Mouse (Mus musculus) ES-E14 (cell line): Measurements from ENCODE around the gene Ado. TPM values are rescaled to one million over a fixed set of nuclear protein-coding genes. Genes with fewer than 3 reads are reported as not detected.

Experiments used
- DNase-seq: peaks from one replicate; pipeline ENCODE4 v3.0.0-alpha.2; 2013; ENCODE audit warnings: low read depth, low spot score
- H3K27ac ChIP-seq: 2 replicates; pipeline ENCODE4 v1.5.1; 2012; ENCODE audit warnings: low read depth, mild to moderate bottlenecking, low read length, moderate library complexity, mixed read lengths; ENCODE audit not compliant: poor library complexity, insufficient read depth, severe bottlenecking
- H3K36me3 ChIP-seq: 2 replicates; pipeline ENCODE4 v1.6.1; 2012; ENCODE audit warnings: mild to moderate bottlenecking, low read length, moderate library complexity, mixed read lengths; ENCODE audit not compliant: control insufficient read depth, poor library complexity, insufficient read depth, severe bottlenecking
- H3K4me1 ChIP-seq, 2 experiments: fragments of 150-350 bp in 1 of 2; sonication (generic) in 1 of 2; 2 replicates each; pipeline ENCODE4 v1.6.1; 2012; ENCODE audit warnings: low read length in 2 of 2, mild to moderate bottlenecking in 1 of 2, mixed read lengths in 1 of 2; ENCODE audit not compliant: control insufficient read depth in 2 of 2, insufficient read depth in 2 of 2, poor library complexity in 1 of 2
- H3K4me3 ChIP-seq, 2 experiments: fragments of 150-350 bp in 1 of 2; sonication (generic) in 1 of 2; 2 replicates each; pipeline ENCODE4 v1.5.1; 2012; ENCODE audit warnings: low read length in 2 of 2, low read depth in 1 of 2, mild to moderate bottlenecking in 1 of 2, mixed read lengths in 1 of 2; ENCODE audit not compliant: insufficient read depth in 1 of 2, poor library complexity in 1 of 2, severe bottlenecking in 1 of 2
- H3K9ac ChIP-seq: 2 replicates; pipeline ENCODE4 v1.6.1; 2012; ENCODE audit warnings: low read depth, mild to moderate bottlenecking, low read length, mixed read lengths; ENCODE audit not compliant: poor library complexity, insufficient read depth, severe bottlenecking
- H3K9me3 ChIP-seq: fragments of 150-350 bp; sonication (generic); 2 replicates; pipeline ENCODE4 v1.6.1; 2012; ENCODE audit warnings: low read depth, mild to moderate bottlenecking, low read length; ENCODE audit not compliant: control insufficient read depth, insufficient read depth
- CHD2 ChIP-seq: IDR thresholded peaks from 2 replicates; pipeline ENCODE4 v1.6.1; 2014; ENCODE audit warnings: mild to moderate bottlenecking, low read depth, low read length, inconsistent platforms
- HCFC1 ChIP-seq: IDR thresholded peaks from 2 replicates; pipeline ENCODE4 v1.6.1; 2012; ENCODE audit warnings: low read length, inconsistent platforms, borderline replicate concordance; ENCODE audit not compliant: insufficient read depth
- MAFK ChIP-seq: IDR thresholded peaks from 2 replicates; pipeline ENCODE4 v1.6.1; 2014; ENCODE audit warnings: mild to moderate bottlenecking, low read depth, low read length, inconsistent platforms; ENCODE audit not compliant: insufficient read depth
- ZC3H11A ChIP-seq: IDR thresholded peaks from 2 replicates; pipeline ENCODE4 v1.6.1; 2012; ENCODE audit warnings: low read depth, mild to moderate bottlenecking, inconsistent platforms, low read length, borderline replicate concordance
- ZNF384 ChIP-seq: IDR thresholded peaks from 2 replicates; pipeline ENCODE4 v1.6.1; 2012; ENCODE audit warnings: low read depth, low read length, inconsistent platforms
- in situ Hi-C, 2 experiments: fragments of 600-800 bp; cut with MboI; formaldehyde crosslinking; loops; one replicate each; pipeline ENCODE4 v1.15.1; 2025; ENCODE audit warnings: low sequenced_read_pairs in 2 of 2, inconsistent platforms in 1 of 2; ENCODE audit not compliant: unreplicated experiment in 2 of 2
- total RNA-seq: library from RNA; depleted of rRNA; stranded (reverse); fragments of 300-350 nt; gene quantifications from 2 replicates; pipeline ENCODE4 v1.2.3, GENCODE M21; 2012

Gene Ado
- total RNA-seq, 1 experiment, result 19.8 TPM

DNA sequence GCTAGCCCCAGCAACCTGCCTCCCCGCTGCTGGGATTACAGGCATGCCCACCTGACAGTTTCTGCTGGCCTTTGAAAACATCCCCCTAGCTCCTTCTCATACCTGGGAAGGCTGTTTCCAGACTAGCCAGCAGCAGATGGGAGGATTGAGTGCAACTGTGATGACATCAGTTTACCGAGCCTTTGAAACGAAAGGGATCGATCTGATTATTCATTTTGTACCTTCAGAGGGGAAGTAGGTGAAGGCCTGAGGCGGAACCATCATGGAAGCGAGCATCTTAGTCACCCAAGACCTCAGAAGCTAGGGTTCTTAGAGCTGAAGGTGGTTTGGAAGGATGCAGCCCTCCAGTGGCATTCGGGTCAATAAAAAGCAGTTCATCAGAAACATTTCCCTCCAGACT is 15.8 kb upstream of the Ado start:
- no peaks in the 10 kb centered on the region for H3K36me3 ChIP-seq
- no peaks in the 10 kb centered on the region for H3K4me1 ChIP-seq
- no peaks in the 10 kb centered on the region for H3K9me3 ChIP-seq
- H3K27ac ChIP-seq, result no peak overlapping the region
- H3K9ac ChIP-seq, result no peak overlapping the region
- in situ Hi-C loops, result no loop called here
- DNase-seq, result no peak
- TF ChIP-seq ZC3H11A (no peak), MAFK (no peak)
- H3K4me3 ChIP-seq, result no peak overlapping the region

DNA sequence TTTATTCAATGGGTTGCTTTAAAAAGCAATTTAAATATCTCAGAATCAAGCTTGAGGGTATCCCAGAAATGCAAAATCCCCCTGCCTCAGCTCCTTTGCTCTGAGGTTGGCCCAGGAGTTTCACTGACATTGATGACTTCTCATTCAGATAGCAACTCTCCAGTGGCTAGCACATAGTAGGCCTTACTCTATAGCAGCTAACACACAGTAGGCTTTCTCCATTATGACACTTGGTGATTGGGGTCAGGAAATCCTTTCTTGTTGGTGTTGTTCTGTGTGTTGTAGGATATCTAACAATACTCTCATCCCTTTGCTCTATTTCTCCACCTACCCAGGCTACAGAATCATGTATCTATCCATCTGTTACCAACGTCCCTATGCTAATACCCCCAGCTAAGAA is 12.4 kb upstream of the Ado start:
- no peak for TF ChIP-seq MAFK
- TF ChIP-seq ZNF384, result no peak
- TF ChIP-seq HCFC1, result no peak
- TF ChIP-seq CHD2, result no peak
- no peak for TF ChIP-seq ZC3H11A
- in situ Hi-C loops, result no loop called here
- H3K36me3 ChIP-seq, result no peaks in the 10 kb centered on the region

DNA sequence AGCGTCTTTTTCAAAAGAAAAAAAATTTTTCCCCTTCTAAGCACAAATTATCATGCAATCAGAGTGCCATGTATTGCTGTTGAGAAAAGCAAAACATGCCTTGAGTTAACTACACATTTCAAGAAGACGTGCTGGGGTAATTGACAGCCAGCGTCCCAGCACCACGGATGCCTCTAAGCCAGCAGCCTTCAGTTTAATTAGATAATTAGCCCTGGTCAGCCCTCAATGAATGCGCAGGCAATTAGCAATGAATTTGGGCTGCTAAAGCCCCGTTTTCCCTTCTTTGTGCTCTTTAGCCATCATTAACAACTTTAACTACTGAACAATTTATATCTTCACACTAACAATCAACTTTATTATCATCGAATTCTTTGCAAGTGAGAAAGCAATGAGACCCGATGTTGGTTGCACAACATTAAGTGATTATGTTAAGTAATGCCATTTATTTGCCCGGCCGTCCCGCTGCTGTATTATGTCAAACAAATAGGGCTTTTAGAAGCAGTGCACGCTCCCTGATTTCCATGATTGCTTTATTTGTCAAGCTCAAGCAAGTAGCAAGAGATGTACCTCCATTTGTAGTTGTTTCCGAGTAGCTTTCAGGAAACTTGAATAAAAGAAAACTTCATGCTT is 11.1 kb upstream of the Ado start:
- Histone ChIP-seq H3K9me3 (no peaks in the 10 kb centered on the region), H3K9ac (no peak overlapping the region), H3K4me1 (no peaks in the 10 kb centered on the region), H3K27ac (no peak overlapping the region), H3K36me3 (no peaks in the 10 kb centered on the region), H3K4me3 (no peak overlapping the region)
- no peak for DNase-seq
- TF ChIP-seq HCFC1, result no peak
- no peak for TF ChIP-seq ZC3H11A
- no peak for TF ChIP-seq ZNF384
- TF ChIP-seq CHD2, result no peak
- no peak for TF ChIP-seq MAFK
- in situ Hi-C loops, result no loop called here

More for the DNA sequence above, 12.4 kb upstream of the Ado start:
- H3K27ac ChIP-seq, result no peak overlapping the region
- no peak overlapping the region for H3K4me3 ChIP-seq
- H3K4me1 ChIP-seq, result no peaks in the 10 kb centered on the region
- H3K9me3 ChIP-seq, result no peaks in the 10 kb centered on the region
- no peak for DNase-seq
- no peak overlapping the region for H3K9ac ChIP-seq

DNA sequence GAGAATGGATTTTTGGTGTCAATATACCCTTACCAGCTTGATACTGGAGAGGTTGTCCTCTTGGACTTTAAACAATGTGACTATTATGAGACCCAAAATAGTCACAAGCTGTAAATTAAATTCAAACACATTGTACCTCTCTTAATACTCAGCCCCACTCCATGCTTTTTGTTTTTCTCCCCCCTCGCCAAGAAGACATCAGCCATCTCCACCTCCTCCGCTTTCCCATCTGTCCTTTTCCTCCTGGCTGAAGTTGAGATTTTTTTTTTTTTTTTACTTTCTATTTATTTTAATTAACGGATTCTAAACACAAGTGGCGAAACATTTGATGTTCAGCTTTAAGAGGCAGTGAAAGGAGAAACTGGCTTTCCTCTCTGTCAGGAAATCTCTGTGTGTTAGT is 9.3 kb upstream of the Ado start:
- Histone ChIP-seq H3K9ac (no peak overlapping the region), H3K9me3 (no peaks in the 10 kb centered on the region), H3K4me3 (no peak overlapping the region), H3K27ac (no peak overlapping the region), H3K36me3 (no peaks in the 10 kb centered on the region), H3K4me1 (no peaks in the 10 kb centered on the region)
- in situ Hi-C loops, result no loop called here
- TF ChIP-seq MAFK (no peak), HCFC1 (no peak)
- no peak for DNase-seq

DNA sequence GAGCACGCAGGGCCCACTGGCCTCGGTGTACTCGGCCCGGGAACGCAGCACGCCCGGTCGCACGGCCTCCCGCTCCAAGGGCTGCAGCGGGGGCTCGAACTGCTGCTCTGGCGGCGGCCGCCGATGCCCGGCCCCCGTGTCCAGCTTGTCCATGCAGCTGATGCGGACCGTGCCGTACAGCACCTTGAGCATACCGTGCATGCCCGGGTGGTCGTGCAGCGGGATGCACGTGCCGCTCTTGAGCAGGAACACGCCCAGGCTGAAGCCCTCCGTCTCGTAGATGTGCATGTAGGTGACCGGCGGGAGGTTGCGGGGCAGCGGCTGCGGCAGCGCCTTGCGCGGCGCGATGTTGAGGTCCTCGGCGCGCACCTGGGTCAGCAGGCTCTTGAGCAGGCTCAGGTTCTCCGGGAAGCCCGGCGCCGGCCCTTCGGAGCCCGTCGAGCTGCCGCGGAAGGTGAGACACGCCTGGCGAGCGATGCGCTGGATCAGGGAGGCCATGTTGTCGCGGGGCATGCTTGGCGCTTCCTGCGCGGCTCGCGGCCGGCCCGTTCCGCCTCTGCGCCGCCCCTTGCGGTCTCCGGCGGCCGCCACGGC is 397 bp downstream of the Ado start:
- in situ Hi-C loops, result no loop called here
- no peak for DNase-seq
- H3K36me3 ChIP-seq, result peaks cover 8% of the 10 kb centered on the region; the same call in 1 of the 2 replicates
- peak overlapping the region; percentile 88 for H3K9ac ChIP-seq
- TF ChIP-seq ZNF384 (no peak), CHD2 (no peak), HCFC1 (no peak), ZC3H11A (no peak), MAFK (no peak)
- peaks cover 0 to 7% of the 10 kb centered on the region in 2 experiments; a peak in 2 of 4 replicates for H3K4me1 ChIP-seq
- peak overlapping the region; percentile 46; the same call in 1 of the 2 replicates for H3K27ac ChIP-seq
- H3K4me3 ChIP-seq, result peak overlapping the region; percentile 82 to 97
- no peaks in the 10 kb centered on the region for H3K9me3 ChIP-seq
